Mouse (Mus musculus) erythroblast, adult 5-6 weeks (primary cell): ENCODE results near the gene Serpinb6b. TPM values are rescaled to one million over a fixed set of nuclear protein-coding genes. Genes with fewer than 3 reads are reported as not detected.
"Not testable (repeated sequence)": the region's sequence is repeated elsewhere in the genome, so short reads cannot be mapped to it uniquely, and the experiment has no call there.

Source experiments
- ATAC-seq: replicated peaks from 2 replicates; pipeline ENCODE4 v1.8.0; 2016; ENCODE audit warnings: moderate number of reproducible peaks, mild to moderate bottlenecking, moderate TSS enrichment, inconsistent platforms; ENCODE audit not compliant: poor library complexity, low FRiP score, severe bottlenecking
- total RNA-seq, 2 experiments: library from RNA; stranded (forward) in 1 of 2; stranded (reverse) in 1 of 2; fragments of 150-400 nt in 1 of 2; fragments of 200-764, 138-1000 nt in 1 of 2; gene quantifications; 2 replicates each; pipeline versions ENCODE4 v1.2.3 to v1.2.4; 2015 to 2017; ENCODE audit warnings: low replicate concordance in 2 of 2

Serpinb6b gene
- 24.2 and 40.5 TPM in 2 replicates for total RNA-seq (2015; ENCODE audit: low replicate concordance)
- 25.4 and 36.4 TPM in 2 replicates for total RNA-seq (2017; ENCODE audit: low replicate concordance)

- peak; percentile 17; the same call in 1 of the 2 replicates for ATAC-seq
These were observed at the start of gene Serpinb6b for GRCm38 (mm10) chr13:32964989-32965811. Gene Serpinb6b, plus strand, starts transcription at chr13:32965209.

DNA sequence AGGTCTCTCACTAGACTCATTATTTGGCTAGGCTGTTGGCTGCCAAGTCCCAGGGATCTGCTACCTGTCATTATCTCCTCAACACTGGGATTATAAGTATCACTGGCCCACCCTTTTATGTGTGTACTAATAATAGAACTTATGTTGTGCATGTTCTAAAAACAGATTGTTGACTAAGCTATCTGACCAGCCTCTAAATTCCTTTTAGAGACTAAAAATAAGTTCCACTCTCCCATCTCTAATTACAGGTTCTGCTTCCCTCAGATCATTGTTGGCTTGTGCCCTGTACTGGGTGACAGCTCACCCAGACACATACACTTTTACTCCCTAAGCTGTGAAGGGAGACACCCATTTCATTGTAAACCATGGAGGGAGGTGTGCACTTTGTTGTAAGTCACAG is 42.4 kb upstream of the Serpinb6b start:
- no peak for ATAC-seq

DNA sequence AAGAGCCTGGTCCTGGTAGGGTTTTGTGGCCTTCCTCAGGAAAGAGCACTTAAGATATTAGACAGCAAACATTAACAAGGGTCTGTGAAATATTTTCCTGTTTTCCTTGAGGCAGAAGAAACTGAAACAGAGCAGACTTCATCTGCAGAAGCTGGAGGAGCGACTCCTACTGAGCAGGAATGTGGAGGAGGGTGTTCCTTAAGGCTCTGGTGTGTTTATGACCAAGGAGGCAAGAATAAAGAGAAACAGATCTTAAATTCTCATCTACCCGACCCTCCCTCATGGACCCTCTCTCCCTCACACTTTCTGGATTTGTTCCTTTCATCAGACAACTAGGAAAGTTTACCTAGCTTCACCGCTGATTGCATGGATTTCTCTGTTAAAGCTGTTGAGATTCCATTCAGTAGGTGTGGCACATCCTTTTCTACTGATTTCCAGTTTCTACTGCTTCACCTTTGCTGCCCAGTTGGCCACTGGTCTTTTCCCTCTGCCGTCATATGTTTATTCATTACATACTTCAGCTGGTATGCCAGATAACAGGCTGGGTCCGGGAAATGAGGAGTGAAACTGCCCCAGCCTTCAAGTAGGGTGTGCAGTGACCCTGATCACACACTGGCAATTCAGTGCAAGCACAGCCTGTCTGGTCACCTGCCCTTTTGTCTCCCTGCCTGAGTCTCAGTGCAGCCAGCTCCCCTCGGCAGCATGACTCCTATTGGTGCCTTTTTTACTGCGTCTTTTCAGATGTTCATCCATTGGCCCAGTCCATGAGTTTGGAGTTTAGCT is 40.2 kb upstream of the Serpinb6b start:
- no peak for ATAC-seq

DNA sequence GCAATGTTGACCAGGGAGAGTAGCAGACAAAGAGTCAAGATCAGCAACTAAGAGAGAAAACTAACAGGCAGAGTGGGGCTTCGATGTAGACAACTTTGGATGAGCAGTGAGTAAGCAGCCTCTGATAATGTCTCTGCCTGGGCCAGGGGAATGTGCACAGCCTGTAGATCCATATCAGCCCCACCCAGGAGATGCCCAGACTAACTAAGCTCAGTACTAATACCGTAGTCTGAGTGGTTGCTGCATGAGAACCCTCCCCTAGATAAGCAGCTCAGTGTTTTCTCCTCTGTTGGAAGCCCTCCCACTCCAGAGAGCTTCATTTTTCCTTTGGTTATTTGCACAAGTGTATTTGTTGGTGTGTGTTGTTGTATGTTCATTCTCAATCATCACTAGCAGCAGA is 38.3 kb upstream of the Serpinb6b start:
- no peak for ATAC-seq

GRCm38 (mm10) chr13:32927241-32927640 is 37.8 kb upstream of the Serpinb6b start:
- ATAC-seq: no peak

GRCm38 (mm10) chr13:32929107-32929750 is 35.8 kb upstream of the Serpinb6b start:
- ATAC-seq: no peak

- 0 out of 2 replicates have a peak, but pooled peaks have one; percentile 27 for ATAC-seq
These were observed 30.2 kb upstream of the Serpinb6b start for GRCm38 (mm10) chr13:32934706-32935381.

DNA sequence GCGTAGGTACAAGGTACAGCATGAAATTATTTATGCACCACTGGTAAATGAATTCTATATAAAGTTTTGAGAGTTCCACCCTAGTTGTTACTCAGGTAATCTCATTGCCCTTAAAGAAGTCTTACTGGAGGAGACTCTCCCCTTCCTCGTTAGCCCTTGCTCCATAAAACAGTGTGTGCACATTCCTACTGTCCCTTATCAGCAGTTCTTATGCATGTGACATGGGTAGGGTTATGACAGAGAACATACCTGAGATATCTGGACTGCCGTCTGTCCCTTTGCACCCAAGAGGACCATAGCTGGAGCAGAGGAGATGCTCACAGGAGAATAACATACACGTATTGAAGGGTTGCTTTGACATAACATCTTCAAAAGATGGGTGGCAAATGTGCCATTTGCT is 26.7 kb upstream of the Serpinb6b start:
- ATAC-seq: not testable (repeated sequence)

- not testable (repeated sequence) for ATAC-seq
These were observed 25.8 kb upstream of the Serpinb6b start for GRCm38 (mm10) chr13:32939191-32939590.

DNA sequence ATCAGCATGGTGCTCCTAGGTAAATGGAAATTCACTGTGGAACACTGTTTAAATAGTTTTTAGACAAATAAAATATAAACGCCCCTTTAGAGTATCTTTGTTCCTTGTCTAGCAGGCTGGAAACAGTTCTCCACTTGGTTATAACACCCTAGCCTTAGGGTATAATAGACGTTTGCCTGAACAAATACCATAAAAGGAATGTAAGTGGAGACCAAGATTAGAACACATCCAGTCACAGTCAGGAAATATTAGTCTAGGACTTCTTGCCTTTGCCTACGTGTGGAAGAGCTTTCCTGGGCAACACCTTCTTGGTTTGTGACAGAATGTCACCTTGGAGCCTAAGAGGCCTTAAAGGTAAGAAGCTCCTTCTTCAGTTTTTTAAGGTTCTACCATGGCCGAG is 8.5 kb upstream of the Serpinb6b start:
- ATAC-seq: no peak

- ATAC-seq: no peak
These were observed 7.1 kb upstream of the Serpinb6b start for GRCm38 (mm10) chr13:32957917-32958316.

- ATAC-seq: not testable (repeated sequence)
These were observed 6.5 kb upstream of the Serpinb6b start for GRCm38 (mm10) chr13:32958521-32958920.

GRCm38 (mm10) chr13:32963990-32964753 is 837 bp upstream of the Serpinb6b start:
- ATAC-seq: no peak

DNA sequence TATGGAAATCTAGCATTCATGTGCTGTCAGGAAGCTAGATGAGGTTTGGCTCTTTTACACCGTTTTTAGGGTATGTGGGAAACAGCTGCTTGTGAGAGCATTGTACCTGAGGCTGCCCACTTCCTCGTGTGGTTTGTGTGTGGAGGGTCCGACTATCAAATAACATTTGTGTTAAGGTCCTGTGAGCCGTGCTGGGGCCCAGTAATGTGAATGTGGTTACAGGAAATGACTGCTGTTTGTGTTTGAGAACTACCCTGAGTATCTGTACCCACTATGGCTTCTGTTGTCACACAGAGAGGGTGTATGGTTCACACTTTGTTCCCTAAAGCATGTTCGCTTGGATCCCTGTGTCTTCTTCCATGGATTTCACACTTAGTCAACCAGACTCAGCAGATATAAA is 1.1 kb downstream of the Serpinb6b start:
- ATAC-seq: no peak

GRCm38 (mm10) chr13:32967233-32967632 is 2.2 kb downstream of the Serpinb6b start:
- no peak for ATAC-seq

DNA sequence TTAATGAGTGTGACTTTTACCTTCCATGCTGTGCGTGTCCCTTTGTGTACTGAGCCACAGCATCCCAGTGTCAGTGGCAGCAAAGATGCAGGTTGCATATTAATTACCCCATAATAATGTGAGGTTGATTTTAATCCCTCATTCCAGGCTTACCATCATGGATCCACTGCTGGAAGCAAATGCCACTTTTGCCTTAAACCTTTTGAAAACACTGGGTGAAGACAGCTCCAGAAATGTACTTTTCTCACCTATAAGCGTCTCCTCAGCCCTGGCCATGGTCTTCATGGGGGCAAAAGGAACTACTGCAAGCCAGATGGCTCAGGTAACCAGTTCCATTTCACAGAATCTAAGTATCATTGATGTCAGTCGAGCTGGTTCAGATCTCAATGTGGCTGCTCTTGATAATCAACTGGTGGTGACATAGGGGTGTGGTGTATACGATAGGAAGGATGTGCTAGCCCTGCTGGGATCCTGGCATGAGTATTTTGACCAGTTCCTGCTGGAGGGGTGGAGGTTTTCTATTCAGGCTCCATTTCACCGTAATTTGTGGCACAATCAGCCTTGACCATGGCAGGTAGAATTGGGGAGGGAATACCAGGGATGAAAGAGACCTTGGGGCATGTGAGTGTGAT is 3.5 kb downstream of the Serpinb6b start:
- ATAC-seq: peak; percentile 81

DNA sequence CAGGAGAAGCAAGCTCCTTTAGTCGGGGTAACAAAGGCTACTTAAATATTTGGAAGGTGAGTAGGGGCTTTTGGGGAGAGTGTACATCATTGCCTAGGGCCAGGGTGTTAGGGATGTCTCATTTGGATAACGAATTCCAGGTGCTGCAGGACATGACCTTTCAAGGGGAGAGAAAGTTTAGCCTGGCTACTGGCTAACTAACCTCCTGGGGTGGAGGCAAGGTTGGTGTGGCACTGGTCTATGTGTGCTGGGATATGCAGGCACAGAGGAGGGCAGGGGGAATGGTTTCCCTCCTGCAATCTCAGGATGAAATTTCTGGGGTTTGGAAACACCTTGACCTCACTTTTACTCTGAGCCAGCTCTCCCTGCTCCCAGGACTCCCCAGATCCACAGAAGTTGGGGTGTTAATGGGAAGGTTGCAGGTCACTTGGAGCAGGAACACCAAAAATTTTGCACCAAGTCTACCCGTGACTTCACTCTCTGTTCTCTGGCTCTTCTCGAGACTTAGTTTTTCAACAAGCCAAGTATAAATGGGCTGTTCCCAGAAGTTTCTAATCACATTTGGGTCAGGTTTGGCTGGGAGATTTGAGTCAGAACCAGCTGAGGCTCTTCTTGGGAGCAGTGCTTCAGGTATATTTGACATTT is 4.1 kb downstream of the Serpinb6b start:
- ATAC-seq: peak; percentile 56

- ATAC-seq: peak; percentile 39
These were observed 4.6 kb downstream of the Serpinb6b start for GRCm38 (mm10) chr13:32969641-32970040.
